Mouse (Mus musculus) bone marrow macrophage, adult 2 months (primary cell): ENCODE data around the gene Zfp213. TPM values are rescaled to one million over a fixed set of nuclear protein-coding genes. Genes with fewer than 3 reads are reported as not detected.

ENCODE experiments used
- H3K27ac ChIP-seq: 2 replicates; pipeline ENCODE4 v1.5.1; 2012; ENCODE audit warnings: low read depth, low read length; ENCODE audit not compliant: insufficient read depth
- H3K4me1 ChIP-seq: 2 replicates; pipeline ENCODE4 v1.6.1; 2012; ENCODE audit warnings: low read length; ENCODE audit not compliant: control insufficient read depth, insufficient read depth
- H3K4me3 ChIP-seq: 2 replicates; pipeline ENCODE4 v1.5.1; 2012; ENCODE audit warnings: mild to moderate bottlenecking, low read length, moderate library complexity; ENCODE audit not compliant: insufficient read depth
- CTCF ChIP-seq: IDR thresholded peaks from 2 replicates; pipeline ENCODE4 v1.5.1; 2012; ENCODE audit warnings: low read depth, mild to moderate bottlenecking, low read length, moderate library complexity
- POLR2A ChIP-seq: IDR thresholded peaks from 2 replicates; pipeline ENCODE4 v1.6.1; 2012; ENCODE audit warnings: mild to moderate bottlenecking, low read depth, low read length, borderline replicate concordance
- polyA plus RNA-seq: library from polyadenylated mRNA; stranded (reverse); fragments of >200 nt; gene quantifications from 2 replicates; pipeline ENCODE4 v1.2.4, GENCODE M21; 2012; ENCODE audit not compliant: missing spikeins, insufficient read depth, insufficient read length

Gene Zfp213
- 2.6 and 4.1 TPM in 2 replicates for polyA plus RNA-seq

- H3K27ac ChIP-seq = peak within 1 kb of the TSS; percentile 79
- TF ChIP-seq CTCF (no peak), POLR2A (peak; percentile 53; the same call in 1 of the 2 replicates)
- H3K4me1 ChIP-seq = peaks cover 6% of the 10 kb centered on the region
- peak within 1 kb of the TSS; percentile 78 for H3K4me3 ChIP-seq
These were observed at the start of gene Zfp213 for GRCm38 (mm10) chr17:23563595-23564367. Gene Zfp213 (minus strand): TSS chr17:23564238.

- Histone ChIP-seq H3K27ac (no peak overlapping the region), H3K4me3 (0 out of 2 replicates have a peak overlapping the region, but pooled peaks have one; percentile 23), H3K4me1 (no peaks in the 10 kb centered on the region; the same call in 1 of the 2 replicates)
- TF ChIP-seq CTCF (peak; percentile 72), POLR2A (no peak)
These were observed 46.3 kb upstream of the Zfp213 start for GRCm38 (mm10) chr17:23610361-23610800.

- Histone ChIP-seq H3K27ac (no peak overlapping the region), H3K4me1 (no peaks in the 10 kb centered on the region; the same call in 1 of the 2 replicates), H3K4me3 (no peak overlapping the region)
- TF ChIP-seq POLR2A = no peak
- TF ChIP-seq CTCF = no peak
These were observed 45.6 kb upstream of the Zfp213 start for GRCm38 (mm10) chr17:23609612-23610011.

- no peak for TF ChIP-seq CTCF
- no peak for TF ChIP-seq POLR2A
- no peaks in the 10 kb centered on the region for H3K4me1 ChIP-seq
- no peak overlapping the region for H3K4me3 ChIP-seq
- no peak overlapping the region for H3K27ac ChIP-seq
These were observed 41.2 kb upstream of the Zfp213 start for GRCm38 (mm10) chr17:23605220-23605619.

DNA sequence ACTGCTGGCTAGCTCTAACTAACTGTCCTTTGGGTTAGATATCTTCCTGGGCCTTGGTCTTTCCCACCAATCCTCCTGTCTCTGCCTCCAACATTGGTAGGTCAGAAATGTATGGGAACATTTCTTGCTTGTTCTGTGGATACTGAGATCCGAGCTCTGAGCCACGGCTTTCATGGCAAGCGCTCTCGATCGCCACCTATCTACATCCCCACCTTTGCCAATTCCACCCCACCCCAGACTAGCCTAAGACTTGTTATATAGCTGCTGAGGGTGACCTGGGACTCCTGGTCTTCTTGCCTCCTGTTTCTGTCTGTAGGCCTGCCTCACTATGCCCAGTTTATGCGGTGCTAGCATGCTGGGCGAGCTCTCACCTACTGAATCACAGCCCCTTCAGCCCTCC lies 40.4 kb upstream of the Zfp213 start:
- no peak overlapping the region for H3K27ac ChIP-seq
- TF ChIP-seq POLR2A = no peak
- TF ChIP-seq CTCF = no peak
- H3K4me3 ChIP-seq = no peak overlapping the region
- peaks cover 7% of the 10 kb centered on the region for H3K4me1 ChIP-seq

DNA sequence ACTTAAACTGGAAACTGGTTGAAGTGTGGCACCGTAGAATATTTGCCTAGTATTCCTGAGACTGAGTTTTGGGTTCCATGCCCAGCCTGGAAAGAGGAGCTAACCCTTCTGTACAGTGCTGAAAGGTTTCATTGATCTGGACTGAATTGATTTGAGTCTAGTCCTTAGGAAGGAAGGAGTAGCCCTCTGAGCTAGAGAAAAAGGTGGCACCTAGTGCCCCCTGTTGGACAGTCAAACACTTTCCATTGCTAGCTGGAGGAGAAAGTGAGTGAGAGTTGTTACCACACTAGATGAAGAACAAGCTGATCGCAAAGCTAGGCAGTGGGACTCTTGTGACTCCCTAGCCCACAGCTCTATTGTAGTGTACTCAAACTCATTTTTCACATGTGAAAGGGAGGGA lies 39.5 kb upstream of the Zfp213 start:
- no peak overlapping the region for H3K27ac ChIP-seq
- TF ChIP-seq POLR2A (no peak), CTCF (no peak)
- H3K4me1 ChIP-seq = peaks cover 8% of the 10 kb centered on the region
- no peak overlapping the region for H3K4me3 ChIP-seq

- peaks cover 10% of the 10 kb centered on the region for H3K4me1 ChIP-seq
- H3K4me3 ChIP-seq = no peak overlapping the region
- no peak overlapping the region for H3K27ac ChIP-seq
- TF ChIP-seq POLR2A (no peak), CTCF (no peak)
These were observed 39.0 kb upstream of the Zfp213 start for GRCm38 (mm10) chr17:23603077-23603476.

GRCm38 (mm10) chr17:23601836-23602585 lies 38.0 kb upstream of the Zfp213 start:
- H3K4me1 ChIP-seq = peaks cover 10% of the 10 kb centered on the region
- H3K27ac ChIP-seq = no peak overlapping the region
- H3K4me3 ChIP-seq = no peak overlapping the region
- TF ChIP-seq CTCF (no peak), POLR2A (no peak)

DNA sequence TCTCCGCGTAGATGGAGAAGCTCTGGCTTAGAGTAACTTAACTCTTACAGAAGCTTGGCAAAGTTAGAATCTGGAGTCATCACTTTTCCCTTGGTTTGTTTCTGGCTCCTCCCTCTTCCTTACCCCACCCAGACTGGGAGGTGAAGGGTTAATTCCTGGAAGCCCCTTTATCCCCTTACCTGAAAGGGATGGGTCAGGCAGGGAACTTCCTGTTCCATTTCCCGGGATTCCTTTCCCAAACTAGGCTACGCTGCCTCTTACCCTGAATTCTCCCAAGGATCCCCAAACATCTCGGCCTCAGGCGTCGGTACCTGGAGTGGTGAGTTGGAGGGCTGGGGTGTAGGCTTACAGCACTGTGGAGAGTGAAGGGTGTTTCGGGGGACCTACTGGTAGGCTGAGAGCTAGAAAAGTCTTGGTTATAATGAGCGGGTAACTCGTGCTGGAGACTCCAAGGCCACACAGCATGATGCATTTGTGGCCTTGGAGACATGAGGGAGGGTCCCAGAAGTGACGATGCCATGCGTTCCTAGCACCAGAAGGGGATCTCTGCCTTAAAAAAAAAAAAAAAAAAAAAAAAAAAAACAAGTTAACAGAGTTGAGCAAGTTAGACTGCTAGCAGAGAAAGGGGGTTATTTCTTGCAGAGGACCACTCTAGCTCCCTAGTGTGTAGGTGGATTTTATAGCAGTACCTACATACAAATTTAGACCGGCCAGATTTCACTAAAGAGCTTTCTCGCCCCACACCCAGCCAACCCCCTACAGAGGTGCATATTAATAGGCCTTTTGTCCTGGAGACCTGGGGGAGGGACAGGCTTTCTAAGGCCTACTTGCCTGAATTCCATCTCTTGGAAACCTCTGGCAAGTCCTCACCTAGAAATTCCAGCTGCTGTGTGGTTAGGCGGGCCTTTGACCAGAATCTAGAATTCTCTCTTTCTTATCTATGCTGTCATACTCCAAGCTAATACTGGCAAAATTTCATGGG lies 36.9 kb upstream of the Zfp213 start, which contains the start of gene Zscan10:
Zscan10 (plus strand) TSS at position 216 of the 982 bp plus-strand sequence.
- Histone ChIP-seq H3K27ac (no peak within 1 kb of the TSS), H3K4me1 (peaks cover 10% of the 10 kb centered on the region), H3K4me3 (no peak within 1 kb of the TSS)
- no peak for TF ChIP-seq CTCF
- TF ChIP-seq POLR2A = no peak
